Mouse (Mus musculus) embryo, embryonic 9.5 days (tissue): ENCODE results near the gene Arl13a.
"Not testable (repeated sequence)": the region's sequence is repeated elsewhere in the genome, so short reads cannot be mapped to it uniquely, and the experiment has no call there.

ENCODE experiments used
- DNase-seq: peaks from one replicate; pipeline ENCODE4 v3.0.0-alpha.2; 2017; ENCODE audit errors: extremely low spot score

The Arl13a gene

GRCm38 (mm10) chrX:134187201-134187600 lies at the start of gene Arl13a:
Arl13a (plus strand) TSS chrX:134187501.
- not testable (repeated sequence) for DNase-seq

GRCm38 (mm10) chrX:134140024-134140423 lies 47.3 kb upstream of the Arl13a start:
- no peak for DNase-seq

GRCm38 (mm10) chrX:134141551-134141950 lies 45.8 kb upstream of the Arl13a start:
- no peak for DNase-seq

GRCm38 (mm10) chrX:134141986-134142385 lies 45.3 kb upstream of the Arl13a start:
- DNase-seq: no peak

- DNase-seq: no peak
Observed at GRCm38 (mm10) chrX:134158151-134158550, 29.1 kb upstream of the Arl13a start.

GRCm38 (mm10) chrX:134160442-134160841 lies 26.9 kb upstream of the Arl13a start:
- DNase-seq: no peak

- DNase-seq: peak; percentile 3
Observed at GRCm38 (mm10) chrX:134162043-134162720, 25.1 kb upstream of the Arl13a start, which contains the start of gene Xkrx. Xkrx (minus strand) TSS chrX:134162076.

- no peak for DNase-seq
Observed at GRCm38 (mm10) chrX:134162826-134163225, 24.5 kb upstream of the Arl13a start.

GRCm38 (mm10) chrX:134163484-134163883 lies 23.8 kb upstream of the Arl13a start:
- no peak for DNase-seq

- no peak for DNase-seq
Observed at GRCm38 (mm10) chrX:134170584-134170983, 16.7 kb upstream of the Arl13a start.

- DNase-seq: no peak
Observed at GRCm38 (mm10) chrX:134174699-134175098, 12.6 kb upstream of the Arl13a start.

- DNase-seq: no peak
Observed at GRCm38 (mm10) chrX:134208491-134208890, 21.2 kb downstream of the Arl13a start.

GRCm38 (mm10) chrX:134211151-134211642 lies 23.9 kb downstream of the Arl13a start:
- no peak for DNase-seq

GRCm38 (mm10) chrX:134218161-134218560 lies 30.9 kb downstream of the Arl13a start:
- DNase-seq: no peak

- no peak for DNase-seq
Observed at GRCm38 (mm10) chrX:134220618-134221017, 33.3 kb downstream of the Arl13a start.

GRCm38 (mm10) chrX:134221856-134222255 lies 34.6 kb downstream of the Arl13a start, which contains the start of gene Nox1:
Nox1 (minus strand) TSS chrX:134221956.
- DNase-seq: no peak

GRCm38 (mm10) chrX:134233048-134233447 lies 45.7 kb downstream of the Arl13a start:
- no peak for DNase-seq

GRCm38 (mm10) chrX:134238266-134238665 lies 51.0 kb downstream of the Arl13a start:
- DNase-seq: no peak

- DNase-seq: no peak
Observed at GRCm38 (mm10) chrX:134245946-134246345, 58.6 kb downstream of the Arl13a start.

- no peak for DNase-seq
Observed at GRCm38 (mm10) chrX:134248202-134248601, 60.9 kb downstream of the Arl13a start.
